Mouse (Mus musculus) CH12.LX (cell line): ENCODE measurements around the gene Sorcs3.

Experiments
- CTCF ChIP-seq, 2 experiments: IDR thresholded peaks in 1 of 2; conservative IDR thresholded peaks in 1 of 2; 2 replicates each; pipeline ENCODE4 v1.5.1; 2011 to 2012; ENCODE audit warnings: low read depth in 2 of 2, low read length in 2 of 2, improper control_type of control experiment in 1 of 2, inconsistent platforms in 1 of 2, mild to moderate bottlenecking in 1 of 2, moderate library complexity in 1 of 2
- EP300 ChIP-seq: IDR thresholded peaks from 2 replicates; pipeline ENCODE4 v1.6.1; 2011; ENCODE audit warnings: low read length, improper control_type of control experiment
- ETS1 ChIP-seq: conservative IDR thresholded peaks from 2 replicates; pipeline ENCODE4 v1.6.1; 2012; ENCODE audit warnings: low read depth, mild to moderate bottlenecking, inconsistent platforms, low read length, improper control_type of control experiment, moderate library complexity
- RAD21 ChIP-seq: IDR thresholded peaks from 2 replicates; pipeline ENCODE4 v1.6.1; 2011; ENCODE audit warnings: low read depth, mild to moderate bottlenecking, low read length, improper control_type of control experiment, moderate library complexity
- ZMIZ1 ChIP-seq: IDR thresholded peaks from 2 replicates; pipeline ENCODE4 v1.6.1; 2012; ENCODE audit warnings: low read depth, mild to moderate bottlenecking, inconsistent platforms, low read length, improper control_type of control experiment

- no peak for TF ChIP-seq CTCF (conservative IDR thresholded peaks at IDR 0.05 in 1 of 2, IDR thresholded peaks at IDR 0.05 in 1 of 2; ENCODE audit: low read depth in 2 of 2, low read length in 2 of 2)
- no peak for TF ChIP-seq ETS1
- no peak for TF ChIP-seq ZMIZ1
- TF ChIP-seq RAD21: no peak
- no peak for TF ChIP-seq EP300
Observed at GRCm38 (mm10) chr19:48813823-48814222, 608.0 kb downstream of the Sorcs3 start.
